Mouse (Mus musculus): ENCODE measurements around the gene Ceacam10. TPM values are rescaled to one million over a fixed set of nuclear protein-coding genes. Genes with fewer than 3 reads are reported as not detected.

Ceacam10 gene
- polyA plus RNA-seq, 1 experiment from 2014 or later, result 0.36 TPM

DNA sequence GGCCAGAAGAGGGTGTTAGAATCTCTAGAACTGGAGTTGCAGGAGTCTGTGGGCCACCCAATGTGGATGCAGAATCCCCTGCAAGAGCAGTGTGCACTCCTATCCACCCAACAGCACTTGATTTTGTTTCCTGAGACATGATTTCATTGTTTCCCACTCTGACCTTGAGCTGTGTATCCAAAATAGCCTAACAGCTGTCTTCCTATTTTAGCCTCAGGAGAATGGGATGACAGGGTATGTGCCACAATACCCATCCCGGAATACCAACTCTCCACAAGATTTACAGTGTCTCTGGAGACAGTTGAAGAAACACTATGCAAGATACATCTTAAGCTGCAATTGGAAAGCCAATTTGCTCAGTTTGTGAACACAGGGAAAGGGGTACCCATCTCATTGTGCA, 20.9 kb downstream of the Ceacam10 start:
- no peak overlapping the region for H3K9ac ChIP-seq
- no peaks in the 10 kb centered on the region for H3K4me1 ChIP-seq
- H3K27ac ChIP-seq, result no peak overlapping the region
- no peaks in the 10 kb centered on the region for H3K27me3 ChIP-seq
- WGBS, result 97% methylated on average over 1 of the region's 1 CpGs
- no peak overlapping the region for H3K4me3 ChIP-seq (replicated peaks)
- no peak for ATAC-seq (ENCODE audit: low FRiP score)
- no peaks in the 10 kb centered on the region for H3K36me3 ChIP-seq (replicated peaks)
- no peak overlapping the region for H3K4me2 ChIP-seq
- 0 out of 2 replicates have a peak, but pooled peaks cover 7% of the 10 kb centered on the region for H3K9me3 ChIP-seq

DNA sequence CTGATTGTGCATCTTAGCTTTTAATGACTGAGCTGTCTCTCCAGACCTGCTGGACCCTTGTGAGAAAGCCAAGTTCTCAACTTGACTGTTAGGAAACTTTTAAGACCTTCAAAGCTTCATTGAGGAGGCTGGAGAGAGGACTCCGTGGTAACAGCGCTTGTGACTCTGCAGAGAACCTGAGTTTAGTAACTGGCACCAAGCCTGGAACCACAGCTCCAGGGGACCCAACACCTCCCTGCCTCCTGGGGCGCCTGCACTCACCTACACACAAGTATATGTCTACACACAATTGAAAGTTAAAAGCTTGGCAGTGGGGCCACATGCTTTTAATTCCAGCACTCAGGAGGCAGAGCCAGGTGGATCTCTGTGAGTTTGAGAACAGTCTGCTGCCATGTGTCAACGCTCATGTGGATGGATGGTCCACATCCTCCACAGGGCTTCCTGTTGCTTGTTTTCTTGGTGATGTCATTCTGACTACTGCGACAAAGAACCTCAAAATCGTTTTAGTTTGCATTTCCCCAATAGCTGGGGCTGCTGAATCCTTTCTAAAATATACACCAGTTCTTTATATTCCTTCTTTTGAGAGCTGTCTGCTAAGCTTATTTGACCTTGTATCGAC, 25.3 kb downstream of the Ceacam10 start:
- H3K9me3 ChIP-seq, result no peaks in the 10 kb centered on the region
- H3K9ac ChIP-seq, result no peak overlapping the region
- H3K27ac ChIP-seq, result no peak overlapping the region
- H3K4me1 ChIP-seq, result no peaks in the 10 kb centered on the region
- H3K27me3 ChIP-seq, result no peaks in the 10 kb centered on the region
- no peak overlapping the region for H3K4me2 ChIP-seq
- ATAC-seq (ENCODE audit: low FRiP score), result no peak
- WGBS, result 80% methylated on average over 7 of the region's 7 CpGs
- no peaks in the 10 kb centered on the region for H3K36me3 ChIP-seq (replicated peaks)
- H3K4me3 ChIP-seq (replicated peaks), result no peak overlapping the region

DNA sequence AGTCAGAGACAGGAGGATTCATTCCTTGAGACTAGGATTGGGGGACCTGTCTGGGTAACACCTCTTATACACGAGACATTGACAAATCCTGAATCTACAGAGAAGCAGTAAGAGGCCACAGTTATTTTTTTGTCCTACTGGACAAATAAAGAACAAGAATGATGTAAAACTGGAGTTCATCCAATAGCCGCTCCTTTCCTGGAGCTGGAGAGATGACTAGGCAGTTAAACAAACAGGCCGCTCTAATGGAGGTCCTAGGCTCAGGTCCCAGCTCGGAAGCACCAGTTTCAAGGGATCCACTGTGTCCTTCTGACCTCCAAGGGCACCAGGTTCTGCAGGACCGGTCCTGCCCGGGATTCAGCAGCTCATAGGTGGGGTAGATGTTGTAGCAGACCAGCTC, 27.8 kb downstream of the Ceacam10 start:
- no peak overlapping the region for H3K9ac ChIP-seq
- 69% methylated on average over 6 of the region's 6 CpGs for WGBS

DNA sequence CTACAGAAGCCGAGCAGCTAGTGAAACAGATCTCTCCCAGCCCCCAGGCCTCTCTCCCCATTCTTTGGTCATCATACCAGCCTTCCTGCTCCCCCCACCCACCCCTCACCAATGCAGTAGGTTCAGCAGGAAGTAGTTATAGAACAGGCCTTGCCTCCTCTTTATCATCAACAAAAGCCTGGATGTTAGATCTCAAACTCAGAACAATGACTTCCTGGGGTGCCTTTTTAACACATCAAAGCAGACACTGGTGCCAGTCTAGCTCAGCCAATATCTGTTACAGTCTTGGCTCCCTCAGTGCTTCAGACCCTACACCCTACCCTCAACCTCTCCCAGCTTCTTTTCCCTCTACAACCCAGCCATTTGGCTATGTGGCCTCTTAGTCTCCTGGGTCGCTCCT, 32.0 kb downstream of the Ceacam10 start:
- WGBS, result 41% methylated on average over 2 of the region's 2 CpGs
- Histone ChIP-seq H3K4me1 (no peaks in the 10 kb centered on the region), H3K36me3 (replicated peaks) (no peaks in the 10 kb centered on the region), H3K9ac (no peak overlapping the region), H3K9me3 (no peaks in the 10 kb centered on the region), H3K27me3 (no peaks in the 10 kb centered on the region), H3K27ac (no peak overlapping the region), H3K4me2 (no peak overlapping the region), H3K4me3 (replicated peaks) (no peak overlapping the region)
- no peak for ATAC-seq (ENCODE audit: low FRiP score)

More for the DNA sequence above, 27.8 kb downstream of the Ceacam10 start:
- Histone ChIP-seq H3K4me2 (no peak overlapping the region), H3K9me3 (no peaks in the 10 kb centered on the region), H3K4me1 (no peaks in the 10 kb centered on the region), H3K27ac (no peak overlapping the region), H3K4me3 (replicated peaks) (no peak overlapping the region), H3K27me3 (no peaks in the 10 kb centered on the region), H3K36me3 (replicated peaks) (no peaks in the 10 kb centered on the region)
- no peak for ATAC-seq (ENCODE audit: low FRiP score)

DNA sequence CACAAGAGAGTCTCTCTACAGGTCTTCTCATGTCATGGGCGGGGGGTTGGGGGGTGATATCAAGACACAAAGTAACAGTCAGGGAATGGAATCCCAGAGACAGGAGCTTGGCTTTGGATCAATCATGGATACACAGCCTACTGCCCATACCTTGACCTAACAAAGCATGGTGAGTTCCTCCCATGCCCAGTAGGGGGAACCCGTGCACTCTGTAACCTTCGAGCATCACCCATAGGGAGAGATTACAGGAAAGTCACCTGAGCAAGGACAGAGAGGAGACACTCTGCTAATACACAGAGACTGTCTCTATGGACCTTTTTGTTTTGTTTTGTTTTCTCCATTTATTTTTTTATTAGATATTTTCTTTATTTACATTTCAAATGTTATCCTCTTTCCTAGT, 40.5 kb downstream of the Ceacam10 start:
- no peaks in the 10 kb centered on the region for H3K4me1 ChIP-seq
- no peaks in the 10 kb centered on the region for H3K9me3 ChIP-seq
- ATAC-seq (ENCODE audit: low FRiP score), result 0 out of 2 replicates have a peak, but pooled peaks have one; percentile 68
- H3K4me2 ChIP-seq, result no peak overlapping the region
- H3K4me3 ChIP-seq (replicated peaks), result no peak overlapping the region
- H3K9ac ChIP-seq, result no peak overlapping the region
- H3K36me3 ChIP-seq (replicated peaks), result no peaks in the 10 kb centered on the region
- 2% methylated on average over 3 of the region's 3 CpGs for whole genome bisulfite sequencing
- no peak overlapping the region for H3K27ac ChIP-seq
- peaks cover 6% of the 10 kb centered on the region; the same call in 1 of the 2 replicates for H3K27me3 ChIP-seq

DNA sequence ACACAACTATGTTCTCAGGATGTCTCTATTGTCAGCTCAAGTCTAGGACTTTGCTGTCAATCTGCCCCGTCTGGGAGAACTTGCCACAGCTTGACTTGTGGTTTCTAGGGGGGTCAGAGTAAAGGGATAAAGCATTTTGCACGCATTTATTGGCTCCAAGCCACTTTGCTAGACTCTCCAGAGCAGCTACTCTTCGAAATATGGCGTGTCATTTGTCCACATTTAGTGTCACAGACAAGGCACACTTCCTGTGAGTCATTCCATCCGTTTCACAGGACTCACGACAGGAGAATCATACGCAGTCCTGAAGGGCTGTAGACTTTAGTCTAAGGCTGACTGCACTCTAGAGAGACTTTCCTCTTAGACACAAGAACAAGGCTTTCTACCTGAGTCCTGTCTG, 47.4 kb downstream of the Ceacam10 start:
- no peaks in the 10 kb centered on the region for H3K9me3 ChIP-seq
- H3K4me1 ChIP-seq, result no peaks in the 10 kb centered on the region
- no peaks in the 10 kb centered on the region for H3K36me3 ChIP-seq (replicated peaks)
- no peak for ATAC-seq (ENCODE audit: low FRiP score)
- no peak overlapping the region for H3K4me3 ChIP-seq (replicated peaks)
- 83% methylated on average over 7 of the region's 7 CpGs for WGBS
- H3K9ac ChIP-seq, result no peak overlapping the region
- no peak overlapping the region for H3K27ac ChIP-seq
- no peak overlapping the region for H3K4me2 ChIP-seq
- H3K27me3 ChIP-seq, result no peaks in the 10 kb centered on the region

DNA sequence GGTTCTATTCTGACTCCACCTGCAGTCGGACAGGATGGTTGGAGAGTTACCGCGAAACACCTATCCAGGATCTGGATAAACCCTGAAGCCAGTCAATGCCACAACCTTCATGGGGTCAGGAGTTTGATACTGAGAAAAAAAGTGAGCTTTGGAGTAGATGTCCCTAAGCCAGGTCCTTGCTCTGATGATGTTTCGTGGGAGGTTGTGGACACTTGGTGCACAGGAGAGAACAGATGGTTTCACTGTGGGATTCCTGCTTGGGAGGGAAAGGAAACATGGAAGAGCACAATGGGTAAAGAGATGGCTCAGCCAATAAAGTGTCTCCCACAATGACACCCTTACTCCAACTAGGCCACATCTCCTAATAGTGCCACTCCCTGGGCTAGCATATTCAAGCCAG, 50.2 kb downstream of the Ceacam10 start:
- Histone ChIP-seq H3K4me2 (no peak overlapping the region), H3K27me3 (no peaks in the 10 kb centered on the region), H3K9ac (no peak overlapping the region), H3K9me3 (no peaks in the 10 kb centered on the region), H3K4me3 (replicated peaks) (no peak overlapping the region), H3K36me3 (replicated peaks) (no peaks in the 10 kb centered on the region), H3K27ac (no peak overlapping the region), H3K4me1 (no peaks in the 10 kb centered on the region)
- WGBS, result 88% methylated on average over 4 of the region's 4 CpGs
- ATAC-seq (ENCODE audit: low FRiP score), result no peak

Other genes with a start within 250 kb of the Ceacam10 start
- 24.7 and 25.2 TPM in 2 replicates for gene Irgq, start 246.5 kb upstream of the Ceacam10 start, polyA plus RNA-seq (2016; fragmentation: Nextera tagmentation; extraction: Ambion mirVana)
- not detected in 2 replicates for gene Pinlyp, start 231.1 kb upstream of the Ceacam10 start, polyA plus RNA-seq (2016; fragmentation: Nextera tagmentation; extraction: Ambion mirVana)
- gene Xrcc1, start 230.9 kb upstream of the Ceacam10 start, polyA plus RNA-seq (2016; fragmentation: Nextera tagmentation; extraction: Ambion mirVana), result 105 and 107 TPM in 2 replicates
- gene Ethe1, start 189.7 kb upstream of the Ceacam10 start, polyA plus RNA-seq (2016; fragmentation: Nextera tagmentation; extraction: Ambion mirVana), result 15.3 and 15.7 TPM in 2 replicates
- gene Zfp575, start 189.6 kb upstream of the Ceacam10 start, polyA plus RNA-seq (2016; fragmentation: Nextera tagmentation; extraction: Ambion mirVana), result 3.1 and 3.5 TPM in 2 replicates
- gene Phldb3, start 166.4 kb upstream of the Ceacam10 start, polyA plus RNA-seq (2016; fragmentation: Nextera tagmentation; extraction: Ambion mirVana), result not detected in 2 replicates
- gene Lypd3, start 140.7 kb upstream of the Ceacam10 start, polyA plus RNA-seq (2016; fragmentation: Nextera tagmentation; extraction: Ambion mirVana), result 0.42 and 0.56 TPM in 2 replicates
- gene Tex101, start 100.5 kb upstream of the Ceacam10 start, polyA plus RNA-seq (2016; fragmentation: Nextera tagmentation; extraction: Ambion mirVana), result not detected in 2 replicates
- gene BC049730, start 68.0 kb upstream of the Ceacam10 start, polyA plus RNA-seq (2016; fragmentation: Nextera tagmentation; extraction: Ambion mirVana), result not detected in 2 replicates
- gene Gm4763, start 50.3 kb upstream of the Ceacam10 start, polyA plus RNA-seq (2016; fragmentation: Nextera tagmentation; extraction: Ambion mirVana), result not detected in 2 replicates
- 0.20 TPM in 1 of 2 replicates, not detected in the other for gene Cd177, start 16.9 kb upstream of the Ceacam10 start, polyA plus RNA-seq (2016; fragmentation: Nextera tagmentation; extraction: Ambion mirVana)
- gene Gm9844, start 85.0 kb downstream of the Ceacam10 start, polyA plus RNA-seq (2016; fragmentation: Nextera tagmentation; extraction: Ambion mirVana), result 24.7 and 28.6 TPM in 2 replicates
- not detected in 2 replicates for gene Lypd4, start 92.7 kb downstream of the Ceacam10 start, polyA plus RNA-seq (2016; fragmentation: Nextera tagmentation; extraction: Ambion mirVana)
- gene Dmrtc2, start 92.9 kb downstream of the Ceacam10 start, polyA plus RNA-seq (2016; fragmentation: Nextera tagmentation; extraction: Ambion mirVana), result 0.24 TPM in 1 of 2 replicates, not detected in the other
- 1,399 and 1,518 TPM in 2 replicates for gene Rps19, start 107.2 kb downstream of the Ceacam10 start, polyA plus RNA-seq (2016; fragmentation: Nextera tagmentation; extraction: Ambion mirVana)
- 0.22 TPM in 1 of 2 replicates, not detected in the other for gene Cd79a, start 120.2 kb downstream of the Ceacam10 start, polyA plus RNA-seq (2016; fragmentation: Nextera tagmentation; extraction: Ambion mirVana)
- gene Arhgef1, start 125.7 kb downstream of the Ceacam10 start, polyA plus RNA-seq (2016; fragmentation: Nextera tagmentation; extraction: Ambion mirVana), result 68.3 and 73.5 TPM in 2 replicates
- gene Gm4881, start 167.3 kb downstream of the Ceacam10 start, polyA plus RNA-seq (2016; fragmentation: Nextera tagmentation; extraction: Ambion mirVana), result 1.0 and 1.7 TPM in 2 replicates
- 82.3 and 87.7 TPM in 2 replicates for gene Rabac1, start 195.5 kb downstream of the Ceacam10 start, polyA plus RNA-seq (2016; fragmentation: Nextera tagmentation; extraction: Ambion mirVana)
- 68.2 and 87.4 TPM in 2 replicates for gene Atp1a3, start 228.8 kb downstream of the Ceacam10 start, polyA plus RNA-seq (2016; fragmentation: Nextera tagmentation; extraction: Ambion mirVana)

All from forebrain, embryonic 12.5 days (tissue).